Mouse (Mus musculus) kidney, adult 2 months (tissue): ENCODE measurements at regions not wholly inside any gene's neighbourhood (a gene's known extent, or its start where the extent isn't known, plus 50 kb on each side); places are given as distances from the start of the nearest gene placed in this dataset.
"Not testable (repeated sequence)": the region's sequence is repeated elsewhere in the genome, so short reads cannot be mapped to it uniquely, and the experiment has no call there.

ENCODE experiments used
- DNase-seq: peaks from one replicate; pipeline ENCODE4 v3.0.0; 2021
- H3K27ac ChIP-seq: fragments of 200-500 bp; 2 replicates; pipeline ENCODE4 v1.5.1; 2012; ENCODE audit warnings: low read depth, low read length, control low read depth, inconsistent platforms; ENCODE audit not compliant: insufficient read depth
- H3K27me3 ChIP-seq: fragments of 200-500 bp; replicated peaks from 2 replicates; pipeline ENCODE4 v1.6.1; 2012; ENCODE audit warnings: mild to moderate bottlenecking, moderate library complexity, low read length, inconsistent platforms; ENCODE audit not compliant: control insufficient read depth, insufficient read depth
- H3K36me3 ChIP-seq: fragments of 200-500 bp; 2 replicates; pipeline ENCODE4 v1.6.1; 2012; ENCODE audit warnings: mild to moderate bottlenecking, moderate library complexity, low read length, inconsistent platforms; ENCODE audit not compliant: control insufficient read depth, insufficient read depth
- H3K4me1 ChIP-seq: fragments of 200-500 bp; 2 replicates; pipeline ENCODE4 v1.6.1; 2011; ENCODE audit warnings: low read length; ENCODE audit not compliant: control insufficient read depth, insufficient read depth
- H3K4me3 ChIP-seq: fragments of 200-500 bp; 2 replicates; pipeline ENCODE4 v1.5.1; 2011; ENCODE audit warnings: mild to moderate bottlenecking, low read depth, low read length, control low read depth; ENCODE audit not compliant: insufficient read depth
- CTCF ChIP-seq: fragments of 200-500 bp; conservative IDR thresholded peaks from 2 replicates; pipeline ENCODE4 v1.5.1; 2011; ENCODE audit warnings: low read depth, mild to moderate bottlenecking, control low read depth, low read length, moderate library complexity, mixed read lengths; ENCODE audit not compliant: insufficient read depth, insufficient read length
- POLR2A ChIP-seq: fragments of 200-500 bp; IDR thresholded peaks from one replicate; pipeline ENCODE4 v1.6.1; 2011; ENCODE audit warnings: low read depth, low read length, control low read depth
- WGBS: fragments of 180-500 bp; shearing (Covaris S2); methylation state at CpG from one replicate; pipeline ENCODE4 v1.1.7; 2018; 5-methylcytosine and 5-hydroxymethylcytosine counted together

GRCm38 (mm10) chr4:28227594-28228208, 585.2 kb upstream of the Epha7 start:
- no peaks in the 10 kb centered on the region for H3K36me3 ChIP-seq
- H3K27ac ChIP-seq = no peak overlapping the region
- WGBS = 73% methylated on average over 2 of the region's 2 CpGs
- TF ChIP-seq POLR2A = no peak
- no peak for TF ChIP-seq CTCF
- DNase-seq = no peak
- H3K4me1 ChIP-seq = no peaks in the 10 kb centered on the region
- no peaks in the 10 kb centered on the region for H3K27me3 ChIP-seq
- H3K4me3 ChIP-seq = no peak overlapping the region

- not testable (repeated sequence) for H3K27ac ChIP-seq, H3K4me3 ChIP-seq, H3K4me1 ChIP-seq, H3K27me3 ChIP-seq, H3K36me3 ChIP-seq, DNase-seq
Observed at GRCm38 (mm10) chr4:28235516-28235915, 577.4 kb upstream of the Epha7 start.

GRCm38 (mm10) chr4:28242272-28242671, 570.7 kb upstream of the Epha7 start:
- no peaks in the 10 kb centered on the region for H3K36me3 ChIP-seq
- no peak overlapping the region for H3K27ac ChIP-seq
- H3K27me3 ChIP-seq = no peaks in the 10 kb centered on the region
- no peak for DNase-seq
- WGBS = 95% methylated on average over 1 of the region's 1 CpGs
- TF ChIP-seq POLR2A (no peak), CTCF (no peak)
- no peaks in the 10 kb centered on the region for H3K4me1 ChIP-seq
- no peak overlapping the region for H3K4me3 ChIP-seq
